Mouse (Mus musculus): Measurements from ENCODE around the gene Gm13030.

- no peak for TF ChIP-seq POLR2A (IDR thresholded peaks at IDR 0.05; ENCODE audit: control insufficient read depth, low read depth, low read length)
- TF ChIP-seq CTCF (IDR thresholded peaks at IDR 0.05; ENCODE audit: control insufficient read depth, insufficient read depth, insufficient replicate concordance, low read depth, low read length), result no peak
Measured at GRCm38 (mm10) chr4:138825751-138826567, 47.8 kb downstream of the Gm13030 start.
